Mouse (Mus musculus) heart, postnatal 0 days (tissue): Measurements from ENCODE around the gene Gpld1. TPM values are rescaled to one million over a fixed set of nuclear protein-coding genes. Genes with fewer than 3 reads are reported as not detected.

Experiments used
- ATAC-seq: fragments of 200-750 bp; cut with Nextera tagmentation; 2 replicates; pipeline ENCODE4 v1.8.0; 2017; ENCODE audit warnings: low read depth, moderate number of reproducible peaks, moderate library complexity; ENCODE audit not compliant: insufficient read depth
- DNase-seq: peaks from one replicate; pipeline ENCODE4 v3.0.0-alpha.2; 2016; ENCODE audit warnings: low spot score
- H3K27ac ChIP-seq: fragments of 300-500 bp; sonication (generic); 2 replicates; pipeline ENCODE4 v1.5.1; 2014; ENCODE audit warnings: low read depth, mild to moderate bottlenecking
- H3K27me3 ChIP-seq: fragments of 300-500 bp; sonication (generic); 2 replicates; pipeline ENCODE4 v1.6.1; 2014; ENCODE audit warnings: low read length, mixed read lengths; ENCODE audit not compliant: control insufficient read depth, insufficient read depth
- H3K36me3 ChIP-seq: fragments of 300-500 bp; sonication (generic); replicated peaks from 2 replicates; pipeline ENCODE4 v1.6.1; 2014; ENCODE audit warnings: low read length, mixed read lengths; ENCODE audit not compliant: control insufficient read depth, insufficient read depth
- H3K4me1 ChIP-seq: fragments of 300-500 bp; sonication (generic); 2 replicates; pipeline ENCODE4 v1.6.1; 2014; ENCODE audit warnings: antibody characterized with exemption; ENCODE audit not compliant: control insufficient read depth, insufficient read depth
- H3K4me2 ChIP-seq: fragments of 300-500 bp; sonication (generic); 2 replicates; pipeline ENCODE4 v1.6.1; 2014; ENCODE audit warnings: low read depth, mild to moderate bottlenecking, low read length, moderate library complexity
- H3K4me3 ChIP-seq: fragments of 300-500 bp; sonication (generic); 2 replicates; pipeline ENCODE4 v1.5.1; 2014; ENCODE audit warnings: low read depth, low read length
- H3K9ac ChIP-seq: fragments of 300-500 bp; sonication (generic); replicated peaks from 2 replicates; pipeline ENCODE4 v1.6.1; 2014; ENCODE audit warnings: low read depth, low read length, mixed read lengths
- H3K9me3 ChIP-seq: fragments of 300-500 bp; sonication (generic); replicated peaks from 2 replicates; pipeline ENCODE4 v1.6.1; 2016; ENCODE audit warnings: low read length; ENCODE audit not compliant: control insufficient read depth
- CTCF ChIP-seq: IDR thresholded peaks from 2 replicates; pipeline ENCODE4 v1.5.1; 2016; ENCODE audit warnings: antibody characterized with exemption, control low read depth, low read depth
- EP300 ChIP-seq: IDR thresholded peaks from 2 replicates; pipeline ENCODE4 v1.6.1; 2016; ENCODE audit warnings: antibody characterized with exemption, low read depth
- WGBS: fragments of 180-500 bp; shearing (Covaris S2); extraction: QIAGEN DNeasy Blood & Tissue Kit; methylation state at CpG from one replicate; pipeline ENCODE4 v1.1.7; 2014; 5-methylcytosine and 5-hydroxymethylcytosine counted together
- polyA plus RNA-seq: library from polyadenylated mRNA; unstranded; fragments of >200 nt; fragmentation: Nextera tagmentation; extraction: Ambion mirVana; gene quantifications from 2 replicates; pipeline ENCODE4 v1.2.1, GENCODE M21; 2015
- total RNA-seq: library from RNA; depleted of rRNA; stranded (reverse); fragments of >200 nt; gene quantifications from 2 replicates; pipeline ENCODE4 v1.2.3, GENCODE M21; 2014; ENCODE audit warnings: low replicate concordance

Gpld1 gene
- total and polyA plus RNA-seq, 2 experiments from 2014 or later, result 0.04 to 0.40 TPM

GRCm38 (mm10) chr13:25019793-25020539 is 77.0 kb downstream of the Gpld1 start, which contains the start of gene Mrs2:
Mrs2 (minus strand) TSS chr13:25020379.
- TF ChIP-seq EP300 (no peak), CTCF (no peak)
- Histone ChIP-seq H3K4me2 (peak within 1 kb of the TSS; percentile 96), H3K4me1 (peaks cover 18% of the 10 kb centered on the region; the same call in 1 of the 2 replicates), H3K9ac (peak within 1 kb of the TSS; percentile 96), H3K36me3 (peaks cover 15% of the 10 kb centered on the region; the same call in 1 of the 2 replicates), H3K27me3 (no peaks in the 10 kb centered on the region), H3K27ac (peak within 1 kb of the TSS; percentile 90), H3K4me3 (peak within 1 kb of the TSS; percentile 94), H3K9me3 (no peaks in the 10 kb centered on the region)
- WGBS, result under 1% methylated on average over 80 of the region's 84 CpGs
- peak; percentile 94 for ATAC-seq
- peak; percentile 87 for DNase-seq

- Histone ChIP-seq H3K9ac (peak overlapping the region; percentile 96), H3K36me3 (peaks cover 15% of the 10 kb centered on the region; the same call in 1 of the 2 replicates), H3K4me2 (peak overlapping the region; percentile 96), H3K4me1 (peaks cover 18% of the 10 kb centered on the region; the same call in 1 of the 2 replicates), H3K9me3 (no peaks in the 10 kb centered on the region), H3K4me3 (peak overlapping the region; percentile 94), H3K27me3 (no peaks in the 10 kb centered on the region), H3K27ac (peak overlapping the region; percentile 90)
- ATAC-seq, result no peak
- no peak for TF ChIP-seq CTCF
- no peak for TF ChIP-seq EP300
- 31% methylated on average over 4 of the region's 4 CpGs for WGBS
- DNase-seq, result peak; percentile 5
These were observed 77.6 kb downstream of the Gpld1 start for GRCm38 (mm10) chr13:25020540-25020892.

- DNase-seq (peak; percentile 3), ATAC-seq (no peak)
- Histone ChIP-seq H3K27me3 (no peaks in the 10 kb centered on the region), H3K4me1 (peaks cover 18% of the 10 kb centered on the region; the same call in 1 of the 2 replicates), H3K9ac (no peak overlapping the region), H3K27ac (no peak overlapping the region), H3K4me2 (no peak overlapping the region), H3K9me3 (no peaks in the 10 kb centered on the region), H3K36me3 (peaks cover 11% of the 10 kb centered on the region; the same call in 1 of the 2 replicates), H3K4me3 (no peak overlapping the region)
- TF ChIP-seq CTCF (no peak), EP300 (no peak)
- WGBS, result 67% methylated on average over 4 of the region's 4 CpGs
These were observed 79.4 kb downstream of the Gpld1 start for GRCm38 (mm10) chr13:25022386-25022785.

GRCm38 (mm10) chr13:25023129-25023528 is 80.2 kb downstream of the Gpld1 start:
- Histone ChIP-seq H3K36me3 (peaks cover 3% of the 10 kb centered on the region; the same call in 1 of the 2 replicates), H3K4me1 (peaks cover 18% of the 10 kb centered on the region; the same call in 1 of the 2 replicates), H3K9ac (no peak overlapping the region), H3K4me3 (no peak overlapping the region), H3K27ac (no peak overlapping the region), H3K4me2 (no peak overlapping the region), H3K27me3 (no peaks in the 10 kb centered on the region), H3K9me3 (no peaks in the 10 kb centered on the region)
- TF ChIP-seq CTCF, result no peak
- ATAC-seq (no peak), DNase-seq (no peak)
- 61% methylated on average over 3 of the region's 3 CpGs for WGBS

- Histone ChIP-seq H3K4me2 (no peak overlapping the region), H3K9me3 (no peaks in the 10 kb centered on the region), H3K27ac (no peak overlapping the region), H3K27me3 (no peaks in the 10 kb centered on the region), H3K4me3 (no peak overlapping the region), H3K4me1 (peaks cover 4% of the 10 kb centered on the region; the same call in 1 of the 2 replicates), H3K9ac (no peak overlapping the region), H3K36me3 (no peaks in the 10 kb centered on the region)
- ATAC-seq (no peak), DNase-seq (no peak)
- TF ChIP-seq CTCF (peak; percentile 37), EP300 (no peak)
- 31% methylated on average over 2 of the region's 2 CpGs for WGBS
These were observed 81.7 kb downstream of the Gpld1 start for GRCm38 (mm10) chr13:25024655-25025054.
